Mouse (Mus musculus): ENCODE results near the gene Plekho2.

DNA sequence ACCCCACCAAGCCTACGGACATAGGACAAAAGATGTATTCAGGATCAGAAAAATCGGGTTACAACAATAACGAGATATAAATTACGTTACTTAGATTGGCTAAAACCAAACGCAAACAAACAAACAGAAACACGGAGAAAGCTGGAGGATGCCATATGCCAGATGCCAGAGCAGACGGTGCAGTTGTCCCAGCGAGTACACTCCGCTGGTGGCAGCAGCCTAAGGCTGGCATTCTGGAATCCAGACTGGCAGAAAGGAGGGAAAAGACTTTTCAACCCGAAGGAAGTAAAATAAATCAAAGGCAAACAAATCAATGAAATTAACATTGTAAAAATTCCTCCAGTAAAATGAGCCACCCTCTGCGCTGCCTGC is 59.3 kb downstream of the Plekho2 start:
- TF ChIP-seq CTCF (IDR thresholded peaks at IDR 0.05; ENCODE audit: borderline replicate concordance, insufficient read depth, low read depth, low read length) (no peak), POLR2A (IDR thresholded peaks at IDR 0.05; ENCODE audit: borderline replicate concordance, insufficient read depth, low read length) (no peak)
